13 mouse cellular contexts compared by ENCODE assay signal in genomic region chr3:34222291-34222690, GRCm38 (mm10).
"Had no signal": no experiment of that assay in that cellular context is flagged by ENCODE, and none has a peak within 500 bp of the region (broad histone marks: within the 10 kb centered on the region; RNA-seq: fewer than 3 reads in every experiment).

No protein-coding gene starts in this region.

- H3K9ac ChIP-seq: limb, embryonic 13.5 days; liver, embryonic 14.5 days; neural tube, embryonic 13.5 days had no signal

- H3K27me3 ChIP-seq: limb, embryonic 13.5 days; neural tube, embryonic 13.5 days had no signal

- H3K27ac ChIP-seq: kidney, postnatal 0 days; layer of hippocampus, adult 2 months; limb, embryonic 13.5 days; liver, embryonic 14.5 days; neural tube, embryonic 13.5 days had no signal

- H3K4me2 ChIP-seq: limb, embryonic 13.5 days; neural tube, embryonic 13.5 days had no signal

- DNase-seq: left cerebral cortex, postnatal 4 days; lung, adult 18-20 months; midbrain, embryonic 14.5 days; retina, postnatal 1 day; right cerebral cortex, postnatal 4 days; spleen, adult 18-20 months; thymus, adult 18-20 months; thymus, postnatal 14 days had no signal

- H3K4me3 ChIP-seq: layer of hippocampus, adult 2 months; limb, embryonic 13.5 days; neural tube, embryonic 13.5 days had no signal

- H3K9me3 ChIP-seq: limb, embryonic 13.5 days had no signal

- H3K36me3 ChIP-seq: limb, embryonic 13.5 days; neural tube, embryonic 13.5 days had no signal

- H3K4me1 ChIP-seq: limb, embryonic 13.5 days; neural tube, embryonic 13.5 days had no signal
